Mouse (Mus musculus): ENCODE results near the gene Dhrs13. TPM values are rescaled to one million over a fixed set of nuclear protein-coding genes. Genes with fewer than 3 reads are reported as not detected.

Dhrs13 gene
- polyA plus RNA-seq, 1 experiment = 10.8 TPM

- TF ChIP-seq CTCF (IDR thresholded peaks at IDR 0.05; ENCODE audit: control insufficient read depth, insufficient read depth, low read length) (no peak), POLR2A (IDR thresholded peaks at IDR 0.05; ENCODE audit: borderline replicate concordance, control insufficient read depth, low read depth, low read length) (no peak)
- Histone ChIP-seq H3K27ac (ENCODE audit: control insufficient read depth, insufficient read depth, low read depth, low read length, poor library complexity) (no peak overlapping the region), H3K4me1 (ENCODE audit: control insufficient read depth, insufficient read depth, low read length) (no peaks in the 10 kb centered on the region; the same call in 1 of the 2 replicates), H3K4me3 (replicated peaks; ENCODE audit: control insufficient read depth, low read depth, low read length) (no peak overlapping the region)
- 94% methylated on average over 13 of the region's 13 CpGs for whole genome bisulfite sequencing
Observed at GRCm38 (mm10) chr11:77989071-77989690, 42.9 kb upstream of the Dhrs13 start.

- no peak overlapping the region for H3K4me3 ChIP-seq (replicated peaks; ENCODE audit: control insufficient read depth, low read depth, low read length)
- H3K4me1 ChIP-seq (ENCODE audit: control insufficient read depth, insufficient read depth, low read length) = no peaks in the 10 kb centered on the region
- TF ChIP-seq CTCF (IDR thresholded peaks at IDR 0.05; ENCODE audit: control insufficient read depth, insufficient read depth, low read length) (no peak), POLR2A (IDR thresholded peaks at IDR 0.05; ENCODE audit: borderline replicate concordance, control insufficient read depth, low read depth, low read length) (no peak)
- H3K27ac ChIP-seq (ENCODE audit: control insufficient read depth, insufficient read depth, low read depth, low read length, poor library complexity) = no peak overlapping the region
- 45% methylated on average over 1 of the region's 1 CpGs for WGBS
Observed at GRCm38 (mm10) chr11:77995556-77995955, 36.5 kb upstream of the Dhrs13 start.

GRCm38 (mm10) chr11:78006446-78006845 lies 25.6 kb upstream of the Dhrs13 start:
- Histone ChIP-seq H3K4me3 (replicated peaks; ENCODE audit: control insufficient read depth, low read depth, low read length) (no peak overlapping the region), H3K4me1 (ENCODE audit: control insufficient read depth, insufficient read depth, low read length) (no peaks in the 10 kb centered on the region; the same call in 1 of the 2 replicates), H3K27ac (ENCODE audit: control insufficient read depth, insufficient read depth, low read depth, low read length, poor library complexity) (no peak overlapping the region)
- TF ChIP-seq CTCF (IDR thresholded peaks at IDR 0.05; ENCODE audit: control insufficient read depth, insufficient read depth, low read length) = no peak
- TF ChIP-seq POLR2A (IDR thresholded peaks at IDR 0.05; ENCODE audit: borderline replicate concordance, control insufficient read depth, low read depth, low read length) = no peak
- 90% methylated on average over 5 of the region's 5 CpGs for WGBS

- Histone ChIP-seq H3K27ac (ENCODE audit: control insufficient read depth, insufficient read depth, low read depth, low read length, poor library complexity) (no peak overlapping the region), H3K4me3 (replicated peaks; ENCODE audit: control insufficient read depth, low read depth, low read length) (no peak overlapping the region), H3K4me1 (ENCODE audit: control insufficient read depth, insufficient read depth, low read length) (no peaks in the 10 kb centered on the region)
- WGBS = 26% methylated on average over 4 of the region's 4 CpGs
- TF ChIP-seq CTCF (IDR thresholded peaks at IDR 0.05; ENCODE audit: control insufficient read depth, insufficient read depth, low read length) = peak; percentile 56
- no peak for TF ChIP-seq POLR2A (IDR thresholded peaks at IDR 0.05; ENCODE audit: borderline replicate concordance, control insufficient read depth, low read depth, low read length)
Observed at GRCm38 (mm10) chr11:78019676-78020075, 12.4 kb upstream of the Dhrs13 start.

GRCm38 (mm10) chr11:78023607-78024006 lies 8.5 kb upstream of the Dhrs13 start:
- Histone ChIP-seq H3K27ac (ENCODE audit: control insufficient read depth, insufficient read depth, low read depth, low read length, poor library complexity) (no peak overlapping the region), H3K4me1 (ENCODE audit: control insufficient read depth, insufficient read depth, low read length) (no peaks in the 10 kb centered on the region), H3K4me3 (replicated peaks; ENCODE audit: control insufficient read depth, low read depth, low read length) (no peak overlapping the region)
- no peak for TF ChIP-seq POLR2A (IDR thresholded peaks at IDR 0.05; ENCODE audit: borderline replicate concordance, control insufficient read depth, low read depth, low read length)
- TF ChIP-seq CTCF (IDR thresholded peaks at IDR 0.05; ENCODE audit: control insufficient read depth, insufficient read depth, low read length) = peak; percentile 30; the same call in 1 of the 2 replicates
- WGBS = 75% methylated on average over 8 of the region's 8 CpGs

- WGBS = 91% methylated on average over 8 of the region's 8 CpGs
- Histone ChIP-seq H3K4me3 (replicated peaks; ENCODE audit: control insufficient read depth, low read depth, low read length) (no peak overlapping the region), H3K4me1 (ENCODE audit: control insufficient read depth, insufficient read depth, low read length) (peaks cover 4% of the 10 kb centered on the region), H3K27ac (ENCODE audit: control insufficient read depth, insufficient read depth, low read depth, low read length, poor library complexity) (no peak overlapping the region)
- TF ChIP-seq POLR2A (IDR thresholded peaks at IDR 0.05; ENCODE audit: borderline replicate concordance, control insufficient read depth, low read depth, low read length) (no peak), CTCF (IDR thresholded peaks at IDR 0.05; ENCODE audit: control insufficient read depth, insufficient read depth, low read length) (no peak)
Observed at GRCm38 (mm10) chr11:78029240-78029639, 2.8 kb upstream of the Dhrs13 start.

- TF ChIP-seq CTCF (IDR thresholded peaks at IDR 0.05; ENCODE audit: control insufficient read depth, insufficient read depth, low read length) (no peak), POLR2A (IDR thresholded peaks at IDR 0.05; ENCODE audit: borderline replicate concordance, control insufficient read depth, low read depth, low read length) (no peak)
- Histone ChIP-seq H3K4me1 (ENCODE audit: control insufficient read depth, insufficient read depth, low read length) (peaks cover 4% of the 10 kb centered on the region), H3K27ac (ENCODE audit: control insufficient read depth, insufficient read depth, low read depth, low read length, poor library complexity) (no peak overlapping the region; the same call in 1 of the 2 replicates), H3K4me3 (replicated peaks; ENCODE audit: control insufficient read depth, low read depth, low read length) (no peak overlapping the region)
- 57% methylated on average over 2 of the region's 2 CpGs for WGBS
Observed at GRCm38 (mm10) chr11:78030600-78030999, 1.5 kb upstream of the Dhrs13 start.

- H3K4me1 ChIP-seq (ENCODE audit: control insufficient read depth, insufficient read depth, low read length) = peaks cover 4% of the 10 kb centered on the region
- H3K4me3 ChIP-seq (replicated peaks; ENCODE audit: control insufficient read depth, low read depth, low read length) = no peak overlapping the region
- WGBS = 44% methylated on average over 6 of the region's 6 CpGs
- TF ChIP-seq POLR2A (IDR thresholded peaks at IDR 0.05; ENCODE audit: borderline replicate concordance, control insufficient read depth, low read depth, low read length) (no peak), CTCF (IDR thresholded peaks at IDR 0.05; ENCODE audit: control insufficient read depth, insufficient read depth, low read length) (no peak)
- no peak overlapping the region for H3K27ac ChIP-seq (ENCODE audit: control insufficient read depth, insufficient read depth, low read depth, low read length, poor library complexity)
Observed at GRCm38 (mm10) chr11:78031389-78031788, 691 bp upstream of the Dhrs13 start.

Data from bone marrow, adult 2 months (tissue).